Mouse (Mus musculus) forebrain, embryonic 15.5 days (tissue): ENCODE data around the gene Rps11. TPM values are rescaled to one million over a fixed set of nuclear protein-coding genes. Genes with fewer than 3 reads are reported as not detected.
"Not testable (repeated sequence)": the region's sequence is repeated elsewhere in the genome, so short reads cannot be mapped to it uniquely, and the experiment has no call there.

Experiments used
- ATAC-seq: fragments of 200-750 bp; cut with Nextera tagmentation; replicated peaks from 2 replicates; pipeline ENCODE4 v1.8.0; 2017; ENCODE audit warnings: mild to moderate bottlenecking, moderate TSS enrichment, moderate library complexity
- H3K27ac ChIP-seq: fragments of 300-500 bp; sonication (generic); replicated peaks from 2 replicates; pipeline ENCODE4 v1.5.1; 2015; ENCODE audit warnings: mild to moderate bottlenecking, inconsistent platforms
- H3K27me3 ChIP-seq: fragments of 300-500 bp; sonication (generic); 2 replicates; pipeline ENCODE4 v1.6.1; 2015; ENCODE audit warnings: inconsistent platforms
- H3K36me3 ChIP-seq: fragments of 300-500 bp; sonication (generic); 2 replicates; pipeline ENCODE4 v1.6.1; 2015; ENCODE audit warnings: mild to moderate bottlenecking, inconsistent platforms
- H3K4me1 ChIP-seq: fragments of 300-500 bp; sonication (generic); 2 replicates; pipeline ENCODE4 v1.6.1; 2015; ENCODE audit warnings: inconsistent platforms
- H3K4me2 ChIP-seq: fragments of 300-500 bp; sonication (generic); replicated peaks from 2 replicates; pipeline ENCODE4 v1.6.1; 2015; ENCODE audit warnings: mild to moderate bottlenecking, inconsistent platforms
- H3K4me3 ChIP-seq: fragments of 300-500 bp; sonication (generic); 2 replicates; pipeline ENCODE4 v1.5.1; 2015; ENCODE audit warnings: mild to moderate bottlenecking, inconsistent platforms
- H3K9ac ChIP-seq: fragments of 300-500 bp; sonication (generic); replicated peaks from 2 replicates; pipeline ENCODE4 v1.6.1; 2015; ENCODE audit warnings: mild to moderate bottlenecking, inconsistent platforms
- H3K9me3 ChIP-seq: fragments of 300-500 bp; sonication (generic); 2 replicates; pipeline ENCODE4 v1.6.1; 2016; ENCODE audit warnings: inconsistent platforms
- WGBS: fragments of 180-500 bp; shearing (Covaris S2); methylation state at CpG from one replicate; pipeline ENCODE4 v1.1.7; 2015; ENCODE audit warnings: mixed read lengths; 5-methylcytosine and 5-hydroxymethylcytosine counted together
- polyA plus RNA-seq: library from polyadenylated mRNA; unstranded; fragments of >200 nt; fragmentation: Nextera tagmentation; extraction: Ambion mirVana; gene quantifications from 2 replicates; pipeline ENCODE4 v1.2.1, GENCODE M21; 2015

The Rps11 gene
- polyA plus RNA-seq, 1 experiment from 2014 or later = 982 TPM

GRCm38 (mm10) chr7:45128624-45129246, 4.5 kb upstream of the Rps11 start, which contains the start of gene Rpl13a:
TSS of gene Rpl13a (minus strand) at chr7:45128761.
- H3K9ac ChIP-seq = peak within 1 kb of the TSS; percentile 98
- WGBS = under 1% methylated on average over 48 of the region's 48 CpGs
- peak within 1 kb of the TSS; percentile 96 for H3K27ac ChIP-seq
- no peaks in the 10 kb centered on the region for H3K9me3 ChIP-seq
- H3K4me1 ChIP-seq = peaks cover 40% of the 10 kb centered on the region
- H3K4me2 ChIP-seq = peak within 1 kb of the TSS; percentile 73
- H3K27me3 ChIP-seq = no peaks in the 10 kb centered on the region
- H3K4me3 ChIP-seq = peak within 1 kb of the TSS; percentile 78
- peak; percentile 95 for ATAC-seq
- peaks cover 24% of the 10 kb centered on the region for H3K36me3 ChIP-seq

GRCm38 (mm10) chr7:45127700-45128224, 3.5 kb upstream of the Rps11 start:
- peak overlapping the region; percentile 78 for H3K4me3 ChIP-seq
- H3K36me3 ChIP-seq = peaks cover 30% of the 10 kb centered on the region
- peak overlapping the region; percentile 86 for H3K27ac ChIP-seq
- H3K4me2 ChIP-seq = peak overlapping the region; percentile 73
- H3K9ac ChIP-seq = peak overlapping the region; percentile 98
- ATAC-seq = no peak
- WGBS = 2% methylated on average over 6 of the region's 6 CpGs
- H3K9me3 ChIP-seq = no peaks in the 10 kb centered on the region
- no peaks in the 10 kb centered on the region for H3K27me3 ChIP-seq
- peaks cover 48% of the 10 kb centered on the region for H3K4me1 ChIP-seq

- Histone ChIP-seq H3K9me3 (no peaks in the 10 kb centered on the region), H3K4me2 (peak overlapping the region; percentile 73), H3K27ac (peak overlapping the region; percentile 86), H3K27me3 (no peaks in the 10 kb centered on the region), H3K9ac (peak overlapping the region; percentile 98), H3K4me3 (peak overlapping the region; percentile 78), H3K36me3 (peaks cover 36% of the 10 kb centered on the region), H3K4me1 (peaks cover 55% of the 10 kb centered on the region)
- WGBS = 51% methylated on average over 21 of the region's 21 CpGs
- ATAC-seq = no peak
Observed at GRCm38 (mm10) chr7:45126844-45127699, 2.8 kb upstream of the Rps11 start.

- WGBS = 74% methylated on average over 17 of the region's 17 CpGs
- Histone ChIP-seq H3K4me2 (peak overlapping the region; percentile 73; the same call in 1 of the 2 replicates), H3K9me3 (no peaks in the 10 kb centered on the region), H3K36me3 (peaks cover 44% of the 10 kb centered on the region), H3K4me1 (peaks cover 61% of the 10 kb centered on the region), H3K27me3 (no peaks in the 10 kb centered on the region), H3K4me3 (peak overlapping the region; percentile 78), H3K9ac (peak overlapping the region; percentile 98), H3K27ac (peak overlapping the region; percentile 86)
- no peak for ATAC-seq
Observed at GRCm38 (mm10) chr7:45126147-45126843, 2.1 kb upstream of the Rps11 start.

- Histone ChIP-seq H3K27ac (peak overlapping the region; percentile 85), H3K4me1 (peaks cover 61% of the 10 kb centered on the region), H3K4me3 (peak overlapping the region; percentile 4; the same call in 1 of the 2 replicates), H3K36me3 (peaks cover 51% of the 10 kb centered on the region)
- H3K9me3 ChIP-seq, H3K9ac ChIP-seq, H3K4me2 ChIP-seq, ATAC-seq, H3K27me3 ChIP-seq: not testable (repeated sequence)
- 59% methylated on average over 5 of the region's 5 CpGs for WGBS
Observed at GRCm38 (mm10) chr7:45125649-45126048, 1.4 kb upstream of the Rps11 start.

- Histone ChIP-seq H3K9me3 (no peaks in the 10 kb centered on the region), H3K36me3 (peaks cover 55% of the 10 kb centered on the region), H3K27ac (peak overlapping the region; percentile 85), H3K27me3 (no peaks in the 10 kb centered on the region), H3K4me1 (peaks cover 61% of the 10 kb centered on the region), H3K9ac (peak overlapping the region; percentile 17; the same call in 1 of the 2 replicates), H3K4me3 (peak overlapping the region; percentile 74; the same call in 1 of the 2 replicates), H3K4me2 (peak overlapping the region; percentile 43; the same call in 1 of the 2 replicates)
- ATAC-seq = no peak
- 21% methylated on average over 7 of the region's 7 CpGs for WGBS
Observed at GRCm38 (mm10) chr7:45125144-45125600, 933 bp upstream of the Rps11 start.

GRCm38 (mm10) chr7:45123186-45123570, 1.1 kb downstream of the Rps11 start:
- Histone ChIP-seq H3K4me2 (peak overlapping the region; percentile 87), H3K4me3 (peak overlapping the region; percentile 74), H3K27me3 (no peaks in the 10 kb centered on the region), H3K4me1 (peaks cover 52% of the 10 kb centered on the region), H3K36me3 (peaks cover 72% of the 10 kb centered on the region), H3K27ac (peak overlapping the region; percentile 87), H3K9me3 (no peaks in the 10 kb centered on the region), H3K9ac (peak overlapping the region; percentile 86)
- no peak for ATAC-seq
- WGBS = 26% methylated on average over 12 of the region's 12 CpGs

GRCm38 (mm10) chr7:45122561-45123185, 1.6 kb downstream of the Rps11 start:
- Histone ChIP-seq H3K4me3 (peak overlapping the region; percentile 74), H3K4me2 (peak overlapping the region; percentile 87), H3K36me3 (peaks cover 75% of the 10 kb centered on the region), H3K9me3 (no peaks in the 10 kb centered on the region), H3K27me3 (no peaks in the 10 kb centered on the region), H3K9ac (peak overlapping the region; percentile 86), H3K27ac (no peak overlapping the region), H3K4me1 (peaks cover 50% of the 10 kb centered on the region)
- WGBS = 88% methylated on average over 15 of the region's 15 CpGs
- no peak for ATAC-seq

GRCm38 (mm10) chr7:45121966-45122365, 2.3 kb downstream of the Rps11 start:
- ATAC-seq = no peak
- no peak overlapping the region for H3K9ac ChIP-seq
- H3K4me1 ChIP-seq = peaks cover 43% of the 10 kb centered on the region
- no peaks in the 10 kb centered on the region for H3K27me3 ChIP-seq
- H3K9me3 ChIP-seq = no peaks in the 10 kb centered on the region
- no peak overlapping the region for H3K4me3 ChIP-seq
- H3K4me2 ChIP-seq = no peak overlapping the region
- H3K27ac ChIP-seq = no peak overlapping the region
- H3K36me3 ChIP-seq = peaks cover 71% of the 10 kb centered on the region

GRCm38 (mm10) chr7:45121404-45121803, 2.8 kb downstream of the Rps11 start:
- H3K36me3 ChIP-seq = peaks cover 66% of the 10 kb centered on the region
- H3K4me1 ChIP-seq = peaks cover 37% of the 10 kb centered on the region
- ATAC-seq = no peak
- no peak overlapping the region for H3K4me2 ChIP-seq
- no peak overlapping the region for H3K27ac ChIP-seq
- H3K4me3 ChIP-seq = no peak overlapping the region
- H3K27me3 ChIP-seq = no peaks in the 10 kb centered on the region
- H3K9me3 ChIP-seq = no peaks in the 10 kb centered on the region
- H3K9ac ChIP-seq = no peak overlapping the region
- WGBS = 66% methylated on average over 8 of the region's 8 CpGs
